Mouse (Mus musculus) cerebellum, adult 2 months (tissue): ENCODE data around the gene Tmem169.

Experiments
- CTCF ChIP-seq: fragments of 200-500 bp; IDR thresholded peaks from 2 replicates; pipeline ENCODE4 v1.5.1; 2011; ENCODE audit warnings: low read depth, mild to moderate bottlenecking, control low read depth, low read length, moderate library complexity, borderline replicate concordance; ENCODE audit not compliant: insufficient read depth
- POLR2A ChIP-seq: fragments of 200-500 bp; IDR thresholded peaks from 2 replicates; pipeline ENCODE4 v1.6.1; 2011; ENCODE audit warnings: low read length, control low read depth, borderline replicate concordance; ENCODE audit not compliant: insufficient read depth

GRCm38 (mm10) chr1:72313399-72314039 is 29.4 kb downstream of the Tmem169 start:
- TF ChIP-seq POLR2A = no peak
- TF ChIP-seq CTCF = no peak
